Mouse (Mus musculus): ENCODE results near the gene Tec.

GRCm38 (mm10) chr5:72858306-72858705 is 10.0 kb downstream of the Tec start:
- no peak for TF ChIP-seq CTCF (IDR thresholded peaks at IDR 0.05; ENCODE audit: borderline replicate concordance, extremely low read depth, insufficient read depth, insufficient read length)
- TF ChIP-seq POLR2A (IDR thresholded peaks at IDR 0.05; ENCODE audit: borderline replicate concordance, extremely low read depth, insufficient read depth, insufficient read length, poor library complexity, severe bottlenecking) = no peak
